Comparison of ENCODE assay signal across 7 mouse cellular contexts in the genomic region with DNA sequence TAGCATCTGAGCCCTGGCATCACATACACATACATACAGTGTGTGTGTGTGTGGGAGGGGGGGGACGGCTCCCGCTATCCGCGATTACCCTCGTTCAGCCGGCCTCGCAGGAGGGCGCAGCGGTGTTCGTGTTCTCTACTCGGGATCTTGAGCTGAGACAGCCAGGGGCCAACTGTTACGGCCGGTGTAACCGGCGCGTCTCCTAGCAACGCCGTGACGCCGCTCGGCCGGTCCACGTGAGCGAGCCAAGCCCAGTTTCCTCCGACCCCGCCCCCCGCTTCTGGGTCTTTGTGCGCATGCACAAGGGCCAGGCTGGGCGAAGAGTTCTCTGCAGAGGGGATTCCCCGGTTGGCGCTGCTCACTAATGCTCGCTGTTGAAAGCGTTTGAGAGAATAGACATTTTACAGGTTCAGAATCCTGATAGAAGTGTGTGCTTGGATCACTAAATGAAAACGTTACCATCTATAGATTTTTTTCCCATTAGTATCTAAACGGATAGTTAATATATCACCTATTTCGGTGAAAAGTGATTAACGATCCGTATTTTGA. TPM values are rescaled to one million over a fixed set of nuclear protein-coding genes. Genes with fewer than 3 reads are reported as not detected.
DNase-seq lines count a peak whose midpoint lies in the region; ATAC-seq lines count a peak whose summit lies in the region.

No protein-coding gene starts in this region.

- H3K4me1 ChIP-seq in limb, embryonic 10.5 days = peaks cover 10% of the 10 kb centered on the region; the same call in 1 of the 2 replicates
- H3K4me1 ChIP-seq in midbrain, embryonic 13.5 days (replicated peaks) = peaks cover 18% of the 10 kb centered on the region

- 2% methylated on average over 38 of the region's 38 CpGs for WGBS in limb, embryonic 10.5 days
- 1% methylated on average over 38 of the region's 38 CpGs for WGBS in midbrain, embryonic 13.5 days

- H3K9ac ChIP-seq in midbrain, embryonic 13.5 days (replicated peaks) = peak overlapping the region; percentile 55

- H3K36me3 ChIP-seq in limb, embryonic 10.5 days = no peaks in the 10 kb centered on the region
- no peaks in the 10 kb centered on the region for H3K36me3 ChIP-seq in midbrain, embryonic 13.5 days

- H3K4me3 ChIP-seq in limb, embryonic 10.5 days = peak overlapping the region; percentile 57
- H3K4me3 ChIP-seq in midbrain, embryonic 13.5 days (replicated peaks) = peak overlapping the region; percentile 48

- peak overlapping the region; percentile 50; the same call in 1 of the 2 replicates for H3K27ac ChIP-seq in limb, embryonic 10.5 days
- H3K27ac ChIP-seq in midbrain, embryonic 13.5 days = peak overlapping the region; percentile 40

- H3K9me3 ChIP-seq in limb, embryonic 10.5 days (replicated peaks) = no peaks in the 10 kb centered on the region
- no peaks in the 10 kb centered on the region for H3K9me3 ChIP-seq in midbrain, embryonic 13.5 days

- peak; percentile 95 for DNase-seq in adrenal gland, adult 8-10 months
- peak; percentile 91 for DNase-seq in embryo, embryonic 9.5 days (ENCODE audit: extremely low spot score)
- DNase-seq in kidney, adult 11 months = peak; percentile 96
- DNase-seq in limb, embryonic 10.5 days (ENCODE audit: low spot score) = peak; percentile 95
- peak; percentile 87 for DNase-seq in spleen, adult 12 weeks (ENCODE audit: low spot score)

- peak overlapping the region; percentile 62 for H3K4me2 ChIP-seq in midbrain, embryonic 13.5 days (replicated peaks)

- H3K27me3 ChIP-seq in limb, embryonic 10.5 days (ENCODE audit: low read depth, poor library complexity, severe bottlenecking) = peaks cover 19% of the 10 kb centered on the region; the same call in 1 of the 2 replicates
- H3K27me3 ChIP-seq in midbrain, embryonic 13.5 days = peaks cover 26% of the 10 kb centered on the region

- peak; percentile 73 for ATAC-seq in granulocyte monocyte progenitor cell, adult 5-6 weeks (replicated peaks; ENCODE audit: poor library complexity, severe bottlenecking)
- peak; percentile 95 for ATAC-seq in midbrain, embryonic 13.5 days

RNA-seq across cellular contexts. Expression of gene Meig1, which starts 3.5 kb away (rescaled TPM):
- under 1 TPM in 2 of 4 experiments, not detected in 2; 0.75 to 0.87 TPM for total RNA-seq in adrenal gland, adult 8-10 months (2022)
- not detected in 2 replicates for total RNA-seq in granulocyte monocyte progenitor cell, adult 5-6 weeks (2014; fragmentation: Nextera tagmentation)
- total RNA-seq in granulocyte monocyte progenitor cell, adult 5-6 weeks (2017) = not detected in 2 replicates
- not detected in 2 replicates for polyA plus RNA-seq in limb, embryonic 10.5 days (2016; fragmentation: Nextera tagmentation; extraction: Ambion mirVana)
- 2.1 TPM in 2 replicates for polyA plus RNA-seq in midbrain, embryonic 13.5 days (2015; fragmentation: Nextera tagmentation; extraction: Ambion mirVana)

RNA-seq across cellular contexts. Expression of gene Dclre1c, which starts 5.0 kb away (rescaled TPM):
- 10 to 100 TPM in 3 of 4 experiments, 1 to 10 TPM in 1; 9.0 to 16.1 (median 11.0) TPM for total RNA-seq in adrenal gland, adult 8-10 months (2022)
- total RNA-seq in granulocyte monocyte progenitor cell, adult 5-6 weeks (2014; fragmentation: Nextera tagmentation) = 12.0 and 27.4 TPM in 2 replicates
- total RNA-seq in granulocyte monocyte progenitor cell, adult 5-6 weeks (2017) = 14.2 and 24.4 TPM in 2 replicates
- polyA plus RNA-seq in limb, embryonic 10.5 days (2016; fragmentation: Nextera tagmentation; extraction: Ambion mirVana) = 4.5 and 5.1 TPM in 2 replicates
- polyA plus RNA-seq in midbrain, embryonic 13.5 days (2015; fragmentation: Nextera tagmentation; extraction: Ambion mirVana) = 9.2 and 9.6 TPM in 2 replicates

RNA-seq across cellular contexts. Expression of gene Olah, which starts 21.9 kb away (rescaled TPM):
- under 1 TPM; 0.19 to 0.58 (median 0.28) TPM for total RNA-seq in adrenal gland, adult 8-10 months (2022)
- total RNA-seq in granulocyte monocyte progenitor cell, adult 5-6 weeks (2014; fragmentation: Nextera tagmentation) = not detected in 2 replicates
- not detected in 2 replicates for total RNA-seq in granulocyte monocyte progenitor cell, adult 5-6 weeks (2017)
- polyA plus RNA-seq in limb, embryonic 10.5 days (2016; fragmentation: Nextera tagmentation; extraction: Ambion mirVana) = not detected in 2 replicates
- not detected in 2 replicates for polyA plus RNA-seq in midbrain, embryonic 13.5 days (2015; fragmentation: Nextera tagmentation; extraction: Ambion mirVana)

RNA-seq across cellular contexts. Expression of gene Suv39h2, which starts 55.9 kb away (rescaled TPM):
- total RNA-seq in adrenal gland, adult 8-10 months (2022) = 1 to 10 TPM; 1.4 to 2.0 (median 1.6) TPM
- total RNA-seq in granulocyte monocyte progenitor cell, adult 5-6 weeks (2014; fragmentation: Nextera tagmentation) = 11.7 and 14.5 TPM in 2 replicates
- total RNA-seq in granulocyte monocyte progenitor cell, adult 5-6 weeks (2017) = 16.6 and 24.4 TPM in 2 replicates
- polyA plus RNA-seq in limb, embryonic 10.5 days (2016; fragmentation: Nextera tagmentation; extraction: Ambion mirVana) = 38.3 and 39.1 TPM in 2 replicates
- 15.3 and 16.6 TPM in 2 replicates for polyA plus RNA-seq in midbrain, embryonic 13.5 days (2015; fragmentation: Nextera tagmentation; extraction: Ambion mirVana)

Comparison
In these comparisons a context has a peak if more than half of its experiments do, and no peak if none do; other contexts are left out.
1. Peak in every context shown above with its lines: DNase-seq, ATAC-seq, H3K4me3 ChIP-seq and H3K27ac ChIP-seq.